Mouse (Mus musculus): ENCODE measurements around the gene Pole4.

GRCm38 (mm10) chr6:82707742-82708141 is 2.6 kb upstream of the Pole4 start:
- no peak for TF ChIP-seq POLR2A (IDR thresholded peaks at IDR 0.05; ENCODE audit: insufficient read depth, low read length)
- no peak for TF ChIP-seq CTCF (IDR thresholded peaks at IDR 0.05; ENCODE audit: low read depth, low read length)

Data from ES-Bruce4 (cell line).